Mouse (Mus musculus) adipose tissue, adult 10 weeks (tissue): Measurements from ENCODE around the gene 1110002E22Rik. TPM values are rescaled to one million over a fixed set of nuclear protein-coding genes. Genes with fewer than 3 reads are reported as not detected.

Experiments used
- polyA plus RNA-seq: library from polyadenylated mRNA; stranded (reverse); fragments of 350-450 nt; fragmentation: Illumina TruSeq; extraction: RNeasy Lipid Tissue Mini Kit (QIAGEN cat#74804); gene quantifications from one replicate; pipeline ENCODE4 v1.2.3, GENCODE M21; 2014; ENCODE audit warnings: low read depth, low replicate concordance

The 1110002E22Rik gene
- polyA plus RNA-seq: 0.06 TPM

GRCm38 (mm10) chr3:138064732-138065645, at the start of gene 1110002E22Rik:
1110002E22Rik (plus strand) TSS chr3:138065052.

GRCm38 (mm10) chr3:138067288-138067687, 2.4 kb downstream of the 1110002E22Rik start, which contains the start of gene Gm5105:
Gm5105 (minus strand) TSS chr3:138067388.

Other genes starting within 250 kb of the 1110002E22Rik start
- 191 TPM for gene H2afz, start 200.6 kb upstream of the 1110002E22Rik start, polyA plus RNA-seq
- 16.2 TPM for gene Dnajb14, start 197.4 kb upstream of the 1110002E22Rik start, polyA plus RNA-seq
- 54.5 TPM for gene Lamtor3, start 146.5 kb upstream of the 1110002E22Rik start, polyA plus RNA-seq
- gene Dapp1, start 83.5 kb upstream of the 1110002E22Rik start, polyA plus RNA-seq: 6.3 TPM
- not detected for gene Gm5105, start 2.3 kb downstream of the 1110002E22Rik start, polyA plus RNA-seq
- 10.9 TPM for gene Trmt10a, start 78.4 kb downstream of the 1110002E22Rik start, polyA plus RNA-seq
- 10.5 TPM for gene Mttp, start 79.9 kb downstream of the 1110002E22Rik start, polyA plus RNA-seq
- 3.9 TPM for gene 4930579F01Rik, start 128.8 kb downstream of the 1110002E22Rik start, polyA plus RNA-seq
- gene Adh7, start 152.7 kb downstream of the 1110002E22Rik start, polyA plus RNA-seq: 0.50 TPM
- gene Adh1, start 195.9 kb downstream of the 1110002E22Rik start, polyA plus RNA-seq: 138 TPM
- gene Adh6a, start 248.2 kb downstream of the 1110002E22Rik start, polyA plus RNA-seq: not detected